Mouse (Mus musculus): ENCODE measurements around the gene Olfr1195.
"Not testable (repeated sequence)": the region's sequence is repeated elsewhere in the genome, so short reads cannot be mapped to it uniquely, and the experiment has no call there.

Gene Olfr1195

DNA sequence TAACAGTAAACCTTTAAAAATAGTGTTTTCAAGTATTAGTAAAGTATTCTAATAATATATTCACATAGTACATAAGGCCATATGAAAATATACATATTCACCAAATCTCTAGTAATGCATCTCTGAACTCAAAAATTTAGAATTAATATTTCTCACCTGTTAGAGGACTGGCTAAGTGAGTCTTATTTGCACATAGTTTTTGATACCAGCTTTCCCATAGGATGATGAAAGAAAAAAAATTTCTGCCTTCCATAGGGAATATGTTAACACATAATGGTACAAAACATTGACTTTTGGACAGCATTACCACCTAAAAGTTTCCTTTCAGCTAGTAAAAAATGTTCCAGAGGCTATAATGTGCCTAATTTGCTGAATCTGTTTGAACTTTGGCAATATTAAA, at the start of gene Olfr1195:
Gene Olfr1195 (minus strand): TSS at position 101 of the 400 bp plus-strand sequence.
- DNase-seq (ENCODE audit: extremely low spot score): no peak

DNA sequence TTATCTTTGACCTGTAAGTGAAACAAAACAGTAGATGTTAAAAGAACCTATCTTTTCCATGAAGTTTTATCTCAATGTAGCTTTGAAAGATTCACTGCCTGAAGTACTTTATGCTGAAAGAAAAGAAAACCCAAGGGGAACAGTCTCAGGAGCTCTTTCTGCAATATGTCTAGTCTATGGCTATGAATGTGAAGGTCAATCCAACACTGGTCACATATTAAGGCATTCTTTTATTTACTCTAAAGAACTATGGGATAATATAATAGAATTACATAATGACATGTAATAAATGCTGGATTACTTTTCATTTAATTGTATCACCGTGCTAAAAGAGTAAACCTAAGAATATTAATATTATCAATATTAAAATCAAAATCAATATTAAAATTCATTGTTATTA, 43.3 kb upstream of the Olfr1195 start, which contains the start of gene Olfr1197:
Gene Olfr1197 (minus strand): TSS at position 101 of the 400 bp plus-strand sequence.
- no peak for DNase-seq (ENCODE audit: extremely low spot score)

DNA sequence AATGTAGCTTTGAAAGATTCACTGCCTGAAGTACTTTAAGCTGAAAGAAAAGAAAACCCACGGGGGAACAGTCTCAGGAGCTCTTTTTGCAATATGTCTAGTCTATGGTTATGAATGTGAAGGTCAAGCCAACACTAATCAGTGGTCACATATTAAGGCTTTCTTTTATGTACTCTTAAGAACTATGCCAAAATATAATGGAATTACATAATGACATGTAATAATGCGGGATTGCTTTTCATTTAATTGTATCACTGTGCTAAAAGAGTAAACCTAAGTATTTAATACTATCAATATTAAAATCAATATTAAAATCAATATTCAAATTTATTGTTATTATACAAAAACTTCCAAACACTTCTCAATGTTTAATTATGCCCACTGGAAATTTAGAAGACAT, 15.5 kb upstream of the Olfr1195 start, which contains the start of gene Olfr1196:
Gene Olfr1196 (minus strand): TSS at position 101 of the 400 bp plus-strand sequence.
- DNase-seq (ENCODE audit: extremely low spot score): no peak

DNA sequence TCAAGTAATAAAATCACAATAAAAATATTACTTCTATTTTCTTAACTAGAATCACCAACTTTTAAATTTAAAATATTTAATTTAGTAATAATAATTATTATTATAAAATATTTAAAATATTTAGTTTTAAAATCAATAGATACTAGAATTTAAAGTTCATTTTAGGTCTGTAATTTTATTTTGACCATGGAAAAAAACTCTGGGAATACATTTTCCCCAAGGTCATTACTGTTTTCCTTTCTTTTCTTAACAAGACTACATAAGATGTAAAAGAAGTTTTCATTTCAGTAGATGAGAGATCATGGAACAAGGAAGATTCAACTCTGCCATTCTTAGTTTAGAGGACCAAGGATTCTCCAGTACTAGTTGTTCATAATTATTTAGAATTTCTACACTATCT, 13.7 kb downstream of the Olfr1195 start, which contains the start of gene Olfr1193:
Gene Olfr1193 (plus strand): TSS at position 301 of the 400 bp plus-strand sequence.
- DNase-seq (ENCODE audit: extremely low spot score): not testable (repeated sequence)

DNA sequence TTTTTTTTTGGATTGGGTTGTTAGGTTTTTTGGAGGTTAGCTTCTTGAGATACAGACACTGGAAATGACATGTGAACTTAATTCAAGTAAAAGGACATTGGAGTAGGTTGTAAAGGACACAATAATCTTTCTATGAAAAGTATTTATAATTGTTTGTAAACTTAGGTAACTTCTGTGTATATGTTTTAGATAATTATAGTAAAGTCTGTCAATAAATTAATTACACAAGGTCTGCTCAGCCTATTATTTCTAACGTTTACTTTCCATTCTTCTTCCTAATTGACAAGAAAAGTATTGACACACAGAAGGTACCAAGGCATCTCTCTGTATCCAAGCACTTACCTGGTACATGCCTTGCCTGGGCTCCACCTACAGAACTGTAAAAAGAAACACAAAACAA, 40.8 kb downstream of the Olfr1195 start, which contains the start of gene Olfr1192-ps1:
Gene Olfr1192-ps1 (plus strand): TSS at position 301 of the 400 bp plus-strand sequence.
- no peak for DNase-seq (ENCODE audit: extremely low spot score)

DNA sequence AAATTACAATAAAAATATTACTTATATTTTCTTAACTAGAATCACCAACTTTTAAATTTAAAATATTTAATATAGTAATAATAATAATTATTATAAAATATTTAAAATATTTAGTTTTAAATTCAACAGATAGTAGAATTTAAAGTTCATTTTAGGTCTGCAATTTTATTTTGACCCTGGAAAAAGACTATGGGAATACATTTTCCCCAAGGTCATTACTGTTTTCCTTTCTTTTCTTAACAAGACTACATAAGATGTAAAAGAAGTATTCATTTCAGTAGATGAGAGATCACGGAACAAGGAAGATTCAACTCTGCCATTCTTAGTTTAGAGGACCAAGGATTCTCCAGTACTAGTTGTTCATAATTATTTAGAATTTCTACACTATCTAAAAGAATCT, 48.7 kb downstream of the Olfr1195 start, which contains the start of gene Olfr1191-ps1:
Gene Olfr1191-ps1 (plus strand): TSS at position 301 of the 400 bp plus-strand sequence.
- DNase-seq (ENCODE audit: extremely low spot score): not testable (repeated sequence)
